Mouse (Mus musculus): ENCODE measurements at regions not wholly inside any gene's neighbourhood (a gene's known extent, or its start where the extent isn't known, plus 50 kb on each side); places are given as distances from the start of the nearest gene placed in this dataset.
"Not testable (repeated sequence)": the region's sequence is repeated elsewhere in the genome, so short reads cannot be mapped to it uniquely, and the experiment has no call there.

GRCm38 (mm10) chr15:9954941-9955340 is 206.3 kb upstream of the Spef2 start:
- no peak for DNase-seq (ENCODE audit: low spot score in 2 of 2)

GRCm38 (mm10) chr15:9974999-9975398 is 202.0 kb upstream of the Prlr start:
- no peak for DNase-seq (ENCODE audit: low spot score in 2 of 2)

GRCm38 (mm10) chr15:10011289-10012234 is 165.5 kb upstream of the Prlr start:
- no peak for DNase-seq (ENCODE audit: low spot score in 2 of 2)

- no peak for DNase-seq (ENCODE audit: low spot score in 2 of 2)
Observed at GRCm38 (mm10) chr15:10017216-10017615, 159.8 kb upstream of the Prlr start.

- DNase-seq (ENCODE audit: low spot score in 2 of 2), result no peak
Observed at GRCm38 (mm10) chr15:10029902-10030301, 147.1 kb upstream of the Prlr start.

- DNase-seq (ENCODE audit: low spot score in 2 of 2), result no peak
Observed at GRCm38 (mm10) chr15:10035561-10035960, 141.5 kb upstream of the Prlr start.

- not testable (repeated sequence) for DNase-seq (ENCODE audit: low spot score in 2 of 2)
Observed at GRCm38 (mm10) chr15:10036576-10036975, 140.5 kb upstream of the Prlr start.

GRCm38 (mm10) chr15:10073580-10073979 is 103.5 kb upstream of the Prlr start:
- DNase-seq (ENCODE audit: low spot score in 2 of 2), result no peak

GRCm38 (mm10) chr15:10074916-10075315 is 102.1 kb upstream of the Prlr start:
- DNase-seq (ENCODE audit: low spot score in 2 of 2), result no peak

GRCm38 (mm10) chr15:10075391-10076060 is 101.5 kb upstream of the Prlr start:
- no peak for DNase-seq (ENCODE audit: low spot score in 2 of 2)

- DNase-seq (ENCODE audit: low spot score in 2 of 2), result no peak
Observed at GRCm38 (mm10) chr15:10076061-10076400, 101.0 kb upstream of the Prlr start.

- no peak for DNase-seq (ENCODE audit: low spot score in 2 of 2)
Observed at GRCm38 (mm10) chr15:10078434-10078833, 98.6 kb upstream of the Prlr start.

GRCm38 (mm10) chr15:10079510-10079909 is 97.5 kb upstream of the Prlr start:
- no peak for DNase-seq (ENCODE audit: low spot score in 2 of 2)

- DNase-seq (ENCODE audit: low spot score in 2 of 2), result peak in 1 of 2 experiments; percentile 31
Observed at GRCm38 (mm10) chr15:10088691-10089090, 88.3 kb upstream of the Prlr start.

- no peak for DNase-seq (ENCODE audit: low spot score in 2 of 2)
Observed at GRCm38 (mm10) chr15:10090384-10091092, 86.5 kb upstream of the Prlr start.

- no peak for DNase-seq (ENCODE audit: low spot score in 2 of 2)
Observed at GRCm38 (mm10) chr15:10103350-10103749, 73.7 kb upstream of the Prlr start.

- not testable (repeated sequence) for DNase-seq (ENCODE audit: low spot score in 2 of 2)
Observed at GRCm38 (mm10) chr15:10105211-10105976, 71.6 kb upstream of the Prlr start.

- no peak for DNase-seq (ENCODE audit: low spot score in 2 of 2)
Observed at GRCm38 (mm10) chr15:10106853-10107252, 70.2 kb upstream of the Prlr start.
